Mouse (Mus musculus) ES-Bruce4 (cell line): ENCODE results near the gene Cited2. TPM values are rescaled to one million over a fixed set of nuclear protein-coding genes. Genes with fewer than 3 reads are reported as not detected.

ENCODE experiments used
- H3K27ac ChIP-seq: 2 replicates; pipeline ENCODE4 v1.5.1; 2012; ENCODE audit warnings: low read length, inconsistent platforms; ENCODE audit not compliant: insufficient read depth
- H3K27me3 ChIP-seq: 2 replicates; pipeline ENCODE4 v1.6.1; 2012; ENCODE audit warnings: mild to moderate bottlenecking, low read length, inconsistent platforms; ENCODE audit not compliant: control insufficient read depth, poor library complexity, insufficient read depth, severe bottlenecking
- H3K36me3 ChIP-seq: 2 replicates; pipeline ENCODE4 v1.6.1; 2012; ENCODE audit warnings: inconsistent platforms, mild to moderate bottlenecking, low read length, moderate library complexity; ENCODE audit not compliant: control insufficient read depth, poor library complexity, insufficient read depth, severe bottlenecking
- H3K4me1 ChIP-seq: one replicate; pipeline ENCODE4 v1.8.1; 2011; ENCODE audit warnings: low read length; ENCODE audit not compliant: control insufficient read depth, insufficient read depth
- H3K4me3 ChIP-seq: 2 replicates; pipeline ENCODE4 v1.5.1; 2011; ENCODE audit warnings: low read depth, mild to moderate bottlenecking, low read length
- H3K9ac ChIP-seq: 2 replicates; pipeline ENCODE4 v1.6.1; 2012; ENCODE audit warnings: low read depth, mild to moderate bottlenecking, inconsistent platforms; ENCODE audit not compliant: poor library complexity, severe bottlenecking
- H3K9me3 ChIP-seq: replicated peaks from 2 replicates; pipeline ENCODE4 v1.6.1; 2012; ENCODE audit warnings: mild to moderate bottlenecking, low read length, inconsistent platforms; ENCODE audit not compliant: control insufficient read depth, poor library complexity, insufficient read depth, severe bottlenecking
- CTCF ChIP-seq: IDR thresholded peaks from one replicate; pipeline ENCODE4 v1.8.1; 2011; ENCODE audit warnings: low read depth, low read length
- EP300 ChIP-seq: IDR thresholded peaks from 2 replicates; pipeline ENCODE4 v1.6.1; 2011; ENCODE audit warnings: low read depth, low read length; ENCODE audit not compliant: insufficient read depth
- POLR2A ChIP-seq: IDR thresholded peaks from one replicate; pipeline ENCODE4 v1.8.1; 2011; ENCODE audit warnings: low read length; ENCODE audit not compliant: insufficient read depth
- polyA plus RNA-seq: library from polyadenylated mRNA; stranded (reverse); fragments of >200 nt; gene quantifications from 2 replicates; pipeline ENCODE4 v1.2.4, GENCODE M21; 2011; ENCODE audit warnings: low read depth; ENCODE audit not compliant: missing spikeins, insufficient read depth, insufficient read length

The Cited2 gene
- polyA plus RNA-seq, 1 experiment: 158 TPM

DNA sequence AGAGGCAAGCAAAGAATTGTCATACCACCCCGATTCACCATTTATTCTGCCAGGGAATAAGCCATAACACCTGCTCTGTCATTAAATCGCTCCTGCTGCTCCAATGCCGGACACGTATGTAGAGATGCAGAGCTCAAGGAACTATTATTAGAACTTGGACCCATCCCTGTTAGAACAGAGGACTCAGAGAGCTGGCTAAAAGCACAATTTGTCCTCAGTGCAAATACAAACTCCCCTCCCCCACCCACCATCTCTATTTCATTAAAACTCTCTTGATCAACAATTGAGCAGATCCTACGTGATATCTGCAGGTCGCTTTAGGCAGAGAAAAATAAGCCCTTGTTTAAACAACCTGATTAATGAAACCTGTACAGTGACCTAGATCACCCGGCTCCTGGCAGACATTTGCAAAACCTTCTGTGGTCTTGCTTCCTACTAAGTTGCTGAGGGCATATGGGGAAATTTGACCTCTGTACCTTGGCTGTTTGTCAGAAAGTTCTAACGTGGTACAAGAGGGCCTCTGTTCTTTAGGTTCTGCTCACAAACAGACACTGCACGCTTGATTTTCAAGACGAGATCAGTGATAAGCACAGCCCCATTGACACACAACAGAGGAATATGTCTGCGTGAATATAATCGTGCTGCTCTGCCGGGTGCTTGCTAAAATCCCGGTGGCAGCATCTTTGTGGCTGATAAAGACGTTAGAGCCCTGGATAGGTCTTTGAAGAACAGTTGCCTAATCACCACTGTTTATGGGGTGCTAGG is 4.3 kb downstream of the Cited2 start:
- no peaks in the 10 kb centered on the region for H3K36me3 ChIP-seq
- no peak overlapping the region for H3K27ac ChIP-seq
- H3K4me3 ChIP-seq: no peak overlapping the region
- TF ChIP-seq POLR2A (no peak), CTCF (no peak), EP300 (no peak)
- no peaks in the 10 kb centered on the region for H3K9me3 ChIP-seq
- no peaks in the 10 kb centered on the region for H3K4me1 ChIP-seq
- no peak overlapping the region for H3K9ac ChIP-seq
- H3K27me3 ChIP-seq: no peaks in the 10 kb centered on the region

- no peaks in the 10 kb centered on the region for H3K4me1 ChIP-seq
- no peaks in the 10 kb centered on the region for H3K27me3 ChIP-seq
- no peaks in the 10 kb centered on the region for H3K9me3 ChIP-seq
- no peak overlapping the region for H3K27ac ChIP-seq
- H3K36me3 ChIP-seq: no peaks in the 10 kb centered on the region
- no peak overlapping the region for H3K4me3 ChIP-seq
- TF ChIP-seq CTCF: no peak
- no peak for TF ChIP-seq POLR2A
- TF ChIP-seq EP300: no peak
- no peak overlapping the region for H3K9ac ChIP-seq
Measured at GRCm38 (mm10) chr10:17727926-17728279, 4.9 kb downstream of the Cited2 start.

GRCm38 (mm10) chr10:17728711-17729110 is 5.7 kb downstream of the Cited2 start:
- Histone ChIP-seq H3K36me3 (no peaks in the 10 kb centered on the region), H3K9ac (no peak overlapping the region), H3K27ac (no peak overlapping the region), H3K9me3 (no peaks in the 10 kb centered on the region), H3K4me1 (no peaks in the 10 kb centered on the region), H3K4me3 (no peak overlapping the region), H3K27me3 (no peaks in the 10 kb centered on the region)
- TF ChIP-seq POLR2A (no peak), EP300 (no peak), CTCF (no peak)

GRCm38 (mm10) chr10:17729476-17729875 is 6.5 kb downstream of the Cited2 start:
- Histone ChIP-seq H3K9ac (no peak overlapping the region), H3K27ac (no peak overlapping the region)

DNA sequence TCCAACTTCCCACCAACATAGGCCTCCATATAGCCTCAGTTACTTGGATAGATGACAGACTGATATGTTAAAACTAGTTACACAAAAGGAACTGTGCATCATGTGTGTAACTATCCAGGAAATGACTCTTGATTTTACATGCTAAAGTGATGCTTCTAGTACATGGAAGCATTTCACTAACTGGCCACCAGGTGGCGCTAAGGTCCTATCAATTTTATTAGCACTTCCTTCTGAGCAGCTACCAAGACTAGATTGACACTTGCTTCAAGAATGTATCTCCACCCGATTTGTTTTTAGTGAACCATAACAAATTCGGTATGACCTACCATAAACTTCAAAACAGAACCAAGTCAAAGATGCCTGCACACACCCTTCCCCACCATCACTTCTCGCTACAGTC is 10.0 kb downstream of the Cited2 start:
- Histone ChIP-seq H3K9me3 (no peaks in the 10 kb centered on the region), H3K4me1 (no peaks in the 10 kb centered on the region), H3K36me3 (no peaks in the 10 kb centered on the region), H3K4me3 (no peak overlapping the region), H3K9ac (no peak overlapping the region), H3K27me3 (no peaks in the 10 kb centered on the region), H3K27ac (no peak overlapping the region)
- no peak for TF ChIP-seq POLR2A
- peak; percentile 16 for TF ChIP-seq CTCF

More at GRCm38 (mm10) chr10:17729476-17729875, 6.5 kb downstream of the Cited2 start:
- Histone ChIP-seq H3K27me3 (no peaks in the 10 kb centered on the region), H3K4me1 (no peaks in the 10 kb centered on the region), H3K4me3 (no peak overlapping the region), H3K36me3 (no peaks in the 10 kb centered on the region), H3K9me3 (no peaks in the 10 kb centered on the region)
- no peak for TF ChIP-seq CTCF
- TF ChIP-seq POLR2A: no peak
- TF ChIP-seq EP300: no peak

DNA sequence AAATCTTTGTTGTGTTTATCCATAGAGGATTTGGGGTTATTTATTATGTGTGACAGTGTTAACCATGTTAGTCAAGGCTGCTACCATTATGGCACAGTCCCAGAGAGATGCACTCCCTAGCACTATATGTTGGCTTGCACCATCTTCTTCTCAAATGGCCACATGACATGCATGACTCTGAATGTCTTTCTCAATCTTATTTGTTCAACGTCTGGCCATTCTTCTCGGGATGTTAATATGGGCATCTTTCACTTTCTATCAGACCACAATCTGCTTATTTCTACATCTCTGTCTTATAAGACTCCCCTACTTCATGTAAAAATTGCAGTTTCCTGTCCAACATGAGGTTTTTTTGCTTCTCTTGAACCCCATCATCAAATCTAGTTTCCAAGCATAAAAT is 19.6 kb downstream of the Cited2 start:
- TF ChIP-seq POLR2A (no peak), EP300 (no peak), CTCF (no peak)
- Histone ChIP-seq H3K27me3 (no peaks in the 10 kb centered on the region), H3K36me3 (no peaks in the 10 kb centered on the region), H3K9me3 (no peaks in the 10 kb centered on the region), H3K4me1 (no peaks in the 10 kb centered on the region), H3K4me3 (no peak overlapping the region), H3K9ac (no peak overlapping the region), H3K27ac (no peak overlapping the region)
